Mouse (Mus musculus): ENCODE measurements around the gene C1qtnf7. TPM values are rescaled to one million over a fixed set of nuclear protein-coding genes. Genes with fewer than 3 reads are reported as not detected.
A peak's percentile ranks its signal among the peaks of the same experiment; 100 is the strongest.

C1qtnf7 gene
- polyA plus RNA-seq, 1 experiment from 2014 or later = 17.7 TPM

- Histone ChIP-seq H3K4me3 (replicated peaks) (no peak overlapping the region), H3K9ac (no peak overlapping the region), H3K4me1 (no peaks in the 10 kb centered on the region), H3K27ac (no peak overlapping the region), H3K27me3 (replicated peaks) (no peaks in the 10 kb centered on the region), H3K4me2 (no peak overlapping the region), H3K9me3 (no peaks in the 10 kb centered on the region), H3K36me3 (no peaks in the 10 kb centered on the region)
- ATAC-seq (ENCODE audit: insufficient read depth, low FRiP score, low read depth) = no peak; the same call in 1 of the 2 replicates
- WGBS = 28% methylated on average over 9 of the region's 9 CpGs
Measured at GRCm38 (mm10) chr5:43634602-43635081, 119.3 kb downstream of the C1qtnf7 start.

GRCm38 (mm10) chr5:43645020-43645419, 129.7 kb downstream of the C1qtnf7 start:
- WGBS = 69% methylated on average over 4 of the region's 4 CpGs
- Histone ChIP-seq H3K36me3 (no peaks in the 10 kb centered on the region), H3K27me3 (replicated peaks) (no peaks in the 10 kb centered on the region), H3K4me1 (no peaks in the 10 kb centered on the region), H3K9me3 (no peaks in the 10 kb centered on the region), H3K9ac (no peak overlapping the region), H3K4me2 (no peak overlapping the region), H3K27ac (no peak overlapping the region), H3K4me3 (replicated peaks) (no peak overlapping the region)
- ATAC-seq (ENCODE audit: insufficient read depth, low FRiP score, low read depth) = no peak

DNA sequence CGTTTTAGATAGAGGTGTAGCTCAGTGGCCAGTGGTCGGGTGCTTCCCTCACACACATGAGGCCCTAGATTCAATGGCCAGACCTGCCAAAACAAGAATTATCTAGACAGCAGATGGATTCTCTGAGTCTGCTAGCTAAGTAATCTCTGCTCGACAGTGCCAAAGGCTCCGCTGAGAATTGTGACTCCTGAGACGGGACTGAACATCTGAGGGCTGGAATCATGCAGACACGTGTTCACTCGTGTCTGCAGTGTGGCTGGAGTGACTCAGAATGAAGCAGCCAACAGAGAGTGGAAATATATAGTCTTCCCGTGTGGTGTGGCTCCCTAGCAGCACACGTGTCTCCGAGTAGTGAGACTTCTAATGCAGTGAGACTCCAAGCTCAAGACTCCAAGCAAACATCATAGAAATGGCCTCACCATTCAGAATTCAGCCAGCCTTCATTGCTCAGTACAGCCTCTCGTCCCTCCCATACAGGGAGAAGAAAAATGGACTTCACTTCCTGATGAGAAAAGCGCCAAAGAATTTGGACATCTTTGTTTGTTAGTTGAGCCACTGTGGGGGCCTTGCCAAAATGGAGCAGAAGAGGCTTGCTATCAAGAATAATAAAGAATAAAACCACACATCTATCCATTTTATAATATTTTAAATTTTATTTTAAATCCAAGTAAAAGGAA, 131.9 kb downstream of the C1qtnf7 start:
- Histone ChIP-seq H3K36me3 (no peaks in the 10 kb centered on the region), H3K4me2 (no peak overlapping the region), H3K9me3 (no peaks in the 10 kb centered on the region), H3K27ac (0 out of 2 replicates have a peak overlapping the region, but pooled peaks have one; percentile 35), H3K27me3 (replicated peaks) (no peaks in the 10 kb centered on the region), H3K4me3 (replicated peaks) (no peak overlapping the region), H3K4me1 (no peaks in the 10 kb centered on the region), H3K9ac (no peak overlapping the region)
- WGBS = 64% methylated on average over 12 of the region's 12 CpGs
- 0 out of 2 replicates have a peak, but pooled peaks have one; percentile 27 for ATAC-seq (ENCODE audit: insufficient read depth, low FRiP score, low read depth)

GRCm38 (mm10) chr5:43661498-43661897, 146.2 kb downstream of the C1qtnf7 start:
- ATAC-seq (ENCODE audit: insufficient read depth, low FRiP score, low read depth) = no peak
- H3K9me3 ChIP-seq = no peaks in the 10 kb centered on the region
- H3K36me3 ChIP-seq = no peaks in the 10 kb centered on the region
- H3K27me3 ChIP-seq (replicated peaks) = no peaks in the 10 kb centered on the region
- H3K4me3 ChIP-seq (replicated peaks) = no peak overlapping the region
- H3K4me2 ChIP-seq = peak overlapping the region; percentile 52
- 84% methylated on average over 3 of the region's 3 CpGs for WGBS
- peak overlapping the region; percentile 90 for H3K27ac ChIP-seq
- no peak overlapping the region for H3K9ac ChIP-seq
- H3K4me1 ChIP-seq = peaks cover 23% of the 10 kb centered on the region

DNA sequence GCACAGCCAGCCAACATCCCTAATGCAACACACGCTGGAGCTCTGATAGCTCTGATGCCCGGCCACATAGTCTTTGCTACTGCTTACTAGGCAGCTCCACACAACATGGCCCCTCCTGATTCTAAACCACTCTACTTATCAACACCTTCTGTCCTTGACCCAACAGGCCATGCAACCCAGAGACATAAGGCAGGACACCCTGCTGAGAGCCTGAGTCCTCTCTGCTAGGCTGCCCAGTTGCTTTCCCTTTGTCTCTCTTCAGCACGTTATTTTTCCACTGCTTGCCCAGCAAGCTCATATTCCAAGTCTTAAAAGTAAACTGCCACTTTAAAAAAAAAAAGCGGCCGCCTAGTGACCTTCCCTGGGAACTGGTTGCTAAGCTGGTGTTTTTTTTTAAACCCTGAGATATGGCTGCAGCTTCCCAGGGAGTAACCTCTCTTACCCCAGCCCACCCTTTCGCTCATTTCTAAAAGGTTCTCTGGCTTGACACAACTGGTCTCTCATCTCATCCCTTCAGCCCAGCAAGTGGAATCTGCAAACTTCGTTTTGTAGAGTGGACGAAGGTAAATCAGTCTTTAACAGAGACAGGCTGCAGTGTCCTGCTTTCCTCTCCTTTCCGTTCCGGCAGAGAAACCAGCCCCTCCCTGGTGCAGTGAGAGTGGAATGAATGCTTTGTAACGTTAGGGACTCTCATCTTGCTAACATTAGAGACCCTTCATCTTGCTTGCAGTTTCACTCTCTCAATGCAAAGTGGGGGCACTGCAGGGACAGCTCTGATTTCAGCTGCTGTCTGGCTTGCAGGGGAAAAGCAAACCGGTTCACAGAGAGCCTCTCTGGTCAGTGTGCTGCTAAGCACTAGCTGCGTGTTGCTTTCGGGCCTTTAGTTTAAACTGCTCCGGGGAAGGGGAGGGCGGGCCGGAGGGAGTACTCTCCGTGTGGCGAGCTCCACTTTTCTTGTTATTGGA, 146.9 kb downstream of the C1qtnf7 start, which contains the start of gene Cc2d2a:
Gene Cc2d2a, plus strand, starts transcription at position 350 of the 965 bp plus-strand sequence.
- WGBS = 5% methylated on average over 19 of the region's 19 CpGs

DNA sequence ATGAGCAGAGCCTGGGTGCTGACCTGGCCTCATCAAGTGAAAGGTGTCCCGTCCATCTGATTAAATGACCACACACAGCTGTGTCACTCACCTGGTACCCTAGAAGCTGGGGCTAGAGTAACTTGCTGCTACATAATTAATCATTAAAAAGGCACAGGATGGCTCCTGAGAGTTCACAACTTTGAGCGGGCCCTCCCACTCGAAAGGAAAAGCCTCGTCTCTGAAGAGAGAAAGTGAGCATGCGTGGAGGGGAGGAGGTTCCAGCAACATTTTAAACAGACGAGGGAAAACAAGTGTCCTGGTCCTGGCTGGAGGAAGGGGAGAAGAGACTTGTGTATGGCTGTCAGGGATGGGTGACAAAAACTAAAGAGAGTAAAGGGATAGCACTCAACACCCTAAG, 148.2 kb downstream of the C1qtnf7 start:
- peak overlapping the region; percentile 59; the same call in 1 of the 2 replicates for H3K27ac ChIP-seq
- peak overlapping the region; percentile 20 for H3K4me3 ChIP-seq (replicated peaks)
- 25% methylated on average over 6 of the region's 6 CpGs for WGBS
- no peak for ATAC-seq (ENCODE audit: insufficient read depth, low FRiP score, low read depth)
- no peaks in the 10 kb centered on the region for H3K9me3 ChIP-seq
- H3K4me2 ChIP-seq = peak overlapping the region; percentile 52
- H3K9ac ChIP-seq = no peak overlapping the region; the same call in 1 of the 2 replicates
- H3K27me3 ChIP-seq (replicated peaks) = no peaks in the 10 kb centered on the region
- peaks cover 23% of the 10 kb centered on the region for H3K4me1 ChIP-seq
- H3K36me3 ChIP-seq = no peaks in the 10 kb centered on the region

More for the DNA sequence above, 146.9 kb downstream of the C1qtnf7 start, which contains the start of gene Cc2d2a:
- H3K4me1 ChIP-seq = peaks cover 23% of the 10 kb centered on the region
- peak within 1 kb of the TSS; percentile 90 for H3K27ac ChIP-seq
- peak within 1 kb of the TSS; percentile 47 for H3K4me3 ChIP-seq (replicated peaks)
- peak within 1 kb of the TSS; percentile 52 for H3K4me2 ChIP-seq
- H3K36me3 ChIP-seq = no peaks in the 10 kb centered on the region
- H3K27me3 ChIP-seq (replicated peaks) = no peaks in the 10 kb centered on the region
- ATAC-seq (ENCODE audit: insufficient read depth, low FRiP score, low read depth) = peak; percentile 75
- H3K9ac ChIP-seq = peak within 1 kb of the TSS; percentile 41
- no peaks in the 10 kb centered on the region for H3K9me3 ChIP-seq

DNA sequence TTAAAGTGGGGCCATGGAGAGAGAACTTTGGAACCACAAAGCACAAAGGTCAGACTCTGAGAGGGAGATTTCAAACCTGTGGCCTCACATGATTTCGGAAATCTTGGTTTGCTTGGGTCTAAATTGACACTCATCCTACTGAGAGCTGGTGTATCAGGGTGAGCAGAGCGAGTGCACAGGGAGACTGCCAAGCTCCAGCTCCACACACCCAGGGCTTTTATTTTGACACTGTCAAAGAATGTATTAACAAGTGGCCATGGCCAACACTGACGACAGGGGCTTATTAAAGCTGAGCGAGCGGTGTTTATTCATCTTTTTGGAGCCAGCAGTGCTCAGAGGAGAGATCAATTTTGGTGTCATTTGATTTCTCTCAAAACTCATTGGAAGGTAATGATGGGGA, 149.8 kb downstream of the C1qtnf7 start:
- Histone ChIP-seq H3K36me3 (no peaks in the 10 kb centered on the region), H3K4me3 (replicated peaks) (no peak overlapping the region), H3K9me3 (no peaks in the 10 kb centered on the region), H3K27me3 (replicated peaks) (no peaks in the 10 kb centered on the region), H3K9ac (no peak overlapping the region), H3K4me1 (peaks cover 23% of the 10 kb centered on the region), H3K27ac (no peak overlapping the region), H3K4me2 (peak overlapping the region; percentile 35)
- ATAC-seq (ENCODE audit: insufficient read depth, low FRiP score, low read depth) = no peak
- 27% methylated on average over 5 of the region's 5 CpGs for WGBS

Other genes starting within 250 kb of the C1qtnf7 start
- gene Cc2d2a, start 146.8 kb downstream of the C1qtnf7 start, polyA plus RNA-seq (2015; fragmentation: Nextera tagmentation; extraction: Ambion mirVana) = 10.5 and 11.7 TPM in 2 replicates

Measured in stomach, embryonic 15.5 days (tissue).